Mouse (Mus musculus) CD4-positive, CD25-positive, alpha-beta regulatory T cell, adult 4 months (primary cell): Measurements from ENCODE around the gene Gm11634. TPM values are rescaled to one million over a fixed set of nuclear protein-coding genes. Genes with fewer than 3 reads are reported as not detected.
"Not testable (repeated sequence)": the region's sequence is repeated elsewhere in the genome, so short reads cannot be mapped to it uniquely, and the experiment has no call there.

Experiments
- ATAC-seq: one replicate; pipeline ENCODE4 v1.8.0; 2017
- polyA plus RNA-seq, 2 experiments: library from polyadenylated mRNA; unstranded; fragments of 100-300 nt; shearing (Covaris generic); gene quantifications; one replicate each; pipeline ENCODE4 v1.2.1; 2017

The Gm11634 gene
- polyA plus RNA-seq, 2 experiments from 2014 or later: not detected

DNA sequence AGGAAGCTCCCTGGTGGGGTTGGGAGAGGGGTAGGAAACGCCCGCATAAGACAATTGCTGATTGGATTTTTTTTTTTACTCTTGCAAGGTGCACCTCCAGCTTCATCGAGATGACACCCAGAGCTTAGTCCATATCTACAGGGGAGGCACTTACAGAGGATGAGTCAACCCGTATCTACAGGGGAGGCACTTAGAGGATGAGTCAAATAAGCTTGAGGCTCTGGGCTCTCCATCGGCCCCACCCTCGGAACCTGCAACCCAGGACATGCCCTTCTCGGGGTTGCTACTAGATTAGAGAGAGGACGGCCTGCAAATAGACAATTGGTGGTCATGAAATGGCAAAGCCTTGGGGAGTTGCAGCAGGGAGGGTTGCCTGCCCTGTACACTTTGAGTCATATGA, 17.0 kb upstream of the Gm11634 start:
- no peak for ATAC-seq

GRCm38 (mm10) chr11:101615380-101615779, 16.3 kb upstream of the Gm11634 start:
- ATAC-seq: no peak

DNA sequence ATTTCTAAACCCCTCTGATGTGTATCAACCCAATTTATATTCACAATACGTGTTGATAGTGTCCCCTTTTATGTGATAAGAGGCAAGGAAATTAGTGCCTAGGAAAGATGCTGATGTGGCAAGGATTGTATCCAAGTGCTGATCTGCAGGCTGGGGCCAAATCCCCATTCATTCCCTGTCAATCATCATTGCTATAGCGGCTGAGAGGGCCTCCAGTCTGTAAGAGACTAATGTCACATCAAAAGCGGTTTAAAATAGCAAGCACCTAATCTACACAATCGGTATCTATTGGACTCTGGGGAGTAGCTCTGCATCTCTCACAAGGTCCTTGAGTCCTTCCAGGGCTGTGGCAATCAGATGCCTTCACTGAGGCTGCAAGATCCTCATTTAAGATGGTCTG, 15.1 kb upstream of the Gm11634 start:
- ATAC-seq: no peak

DNA sequence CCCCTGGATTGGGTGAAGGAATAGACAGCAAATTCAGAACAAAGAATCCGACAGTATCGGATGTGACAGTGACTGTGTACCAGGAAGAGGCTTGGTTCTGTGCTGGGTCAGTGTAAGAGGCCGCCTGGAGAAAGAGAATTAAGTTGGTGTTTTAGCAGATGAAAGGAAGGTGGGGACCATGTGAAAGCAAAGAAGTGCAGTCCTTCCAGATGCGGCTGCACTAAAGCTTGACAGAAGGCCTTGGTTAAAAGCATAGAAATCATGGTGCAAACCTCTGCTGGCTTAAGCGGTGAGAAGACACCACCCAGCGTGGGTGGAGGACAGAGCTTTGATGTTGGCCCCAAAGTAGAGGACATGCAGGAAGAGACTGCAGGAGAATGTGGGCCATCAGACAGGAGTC, 14.5 kb upstream of the Gm11634 start:
- no peak for ATAC-seq

DNA sequence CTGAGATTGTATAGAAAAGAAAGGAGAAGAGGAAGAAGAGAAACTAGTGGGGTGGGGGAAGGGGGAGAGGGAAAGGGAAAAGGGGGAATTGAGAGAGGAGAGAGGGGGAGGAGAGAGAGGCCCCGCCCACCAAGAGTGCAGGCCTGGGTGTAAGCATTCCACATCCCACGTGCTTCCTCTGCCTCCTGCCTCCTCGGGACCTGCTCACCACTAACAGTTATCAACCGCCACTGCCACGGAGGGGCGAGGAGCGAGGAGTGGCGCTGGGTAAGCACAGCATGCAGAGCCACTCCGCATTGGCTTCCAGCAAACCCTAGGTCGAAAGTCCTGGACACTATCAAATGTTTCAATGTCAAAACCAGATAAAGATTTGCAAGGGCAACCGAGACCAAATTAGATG, 11.4 kb upstream of the Gm11634 start:
- ATAC-seq: no peak

- ATAC-seq: not testable (repeated sequence)
Measured at GRCm38 (mm10) chr11:101607134-101607533, 8.1 kb upstream of the Gm11634 start.

DNA sequence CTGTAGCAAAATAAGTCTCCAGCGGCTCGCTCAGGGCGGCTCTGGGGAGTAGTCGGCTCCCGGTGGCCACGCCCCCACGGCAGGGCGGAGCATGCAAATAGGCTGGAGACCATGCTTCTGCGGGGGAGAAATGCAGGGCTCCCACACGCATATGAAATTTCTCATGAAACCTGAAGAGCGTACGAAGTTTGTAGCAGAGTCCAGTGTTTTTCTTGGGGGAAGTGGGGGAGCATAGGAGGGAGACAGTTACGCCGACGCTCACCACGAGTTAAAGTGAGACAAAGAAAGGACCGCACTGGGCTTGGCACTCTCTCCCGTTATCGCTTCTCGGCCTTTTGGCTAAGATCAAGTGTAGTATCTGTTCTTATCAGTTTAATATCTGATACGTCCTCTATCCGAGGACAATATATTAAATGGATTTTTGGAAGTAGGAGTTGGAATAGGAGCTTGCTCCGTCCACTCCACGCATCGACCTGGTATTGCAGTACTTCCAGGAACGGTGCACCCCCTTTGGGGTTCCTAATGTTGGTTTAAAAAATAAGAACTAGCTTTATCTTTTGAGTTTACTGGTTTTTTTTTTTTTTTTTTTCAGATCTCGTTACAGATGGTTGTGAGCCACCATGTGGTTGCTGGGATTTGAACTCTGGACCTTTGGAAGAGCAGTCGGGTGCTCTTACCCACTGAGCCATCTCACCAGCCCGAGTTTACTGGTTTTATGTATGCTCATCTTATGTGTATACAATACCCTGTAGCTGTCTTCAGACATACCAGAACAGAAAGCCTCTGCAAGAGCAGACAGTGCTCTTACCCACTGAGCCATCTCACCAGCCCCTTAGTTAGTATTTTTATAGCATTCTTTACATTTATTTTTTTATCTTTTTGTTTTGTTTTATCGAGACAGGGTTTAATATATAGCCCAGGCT, 5.7 kb upstream of the Gm11634 start:
- ATAC-seq: peak; percentile 91

DNA sequence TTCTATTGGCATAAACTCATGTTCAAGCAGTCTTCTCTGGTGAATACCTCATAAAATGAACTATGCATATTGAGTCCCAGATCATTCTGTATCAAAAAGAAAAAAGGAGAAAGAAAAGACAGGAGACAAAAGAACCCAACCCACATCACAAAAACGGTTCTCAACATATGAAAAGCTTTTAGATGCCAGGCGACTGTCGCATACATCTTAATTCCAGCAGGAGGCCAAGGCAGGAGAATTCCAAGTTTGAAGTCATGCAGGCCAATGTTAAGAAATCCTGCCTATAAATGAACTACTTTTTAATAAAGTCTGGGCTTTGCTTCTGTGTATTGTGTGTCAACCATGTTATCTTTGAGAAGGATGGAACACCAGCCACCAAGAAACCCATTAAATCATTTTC, 5.1 kb upstream of the Gm11634 start:
- no peak for ATAC-seq

GRCm38 (mm10) chr11:101602491-101602890, 3.4 kb upstream of the Gm11634 start:
- ATAC-seq: no peak

- no peak for ATAC-seq
Measured at GRCm38 (mm10) chr11:101589989-101590624, 8.9 kb downstream of the Gm11634 start.

- ATAC-seq: peak; percentile 71
Measured at GRCm38 (mm10) chr11:101589444-101589843, 9.6 kb downstream of the Gm11634 start.

DNA sequence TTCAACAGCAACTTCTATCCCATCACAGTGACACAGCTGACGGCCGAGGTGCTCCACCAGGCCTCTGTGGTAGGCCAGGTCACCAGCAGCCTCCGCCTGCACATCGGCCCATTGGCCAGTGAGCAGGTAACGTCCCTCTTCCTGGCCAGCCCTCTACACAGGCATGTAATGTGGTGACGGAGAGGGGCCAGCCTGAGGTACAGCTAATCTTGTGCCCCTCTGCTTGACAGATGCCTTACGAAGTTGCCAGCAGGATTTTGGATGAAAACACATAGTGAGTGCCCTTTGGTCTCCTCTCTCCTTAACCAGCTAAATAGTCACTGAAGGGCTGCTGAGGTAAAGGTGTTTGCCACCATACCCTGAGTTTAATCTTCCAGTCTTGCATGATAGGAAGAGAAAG, 10.2 kb downstream of the Gm11634 start:
- no peak for ATAC-seq

DNA sequence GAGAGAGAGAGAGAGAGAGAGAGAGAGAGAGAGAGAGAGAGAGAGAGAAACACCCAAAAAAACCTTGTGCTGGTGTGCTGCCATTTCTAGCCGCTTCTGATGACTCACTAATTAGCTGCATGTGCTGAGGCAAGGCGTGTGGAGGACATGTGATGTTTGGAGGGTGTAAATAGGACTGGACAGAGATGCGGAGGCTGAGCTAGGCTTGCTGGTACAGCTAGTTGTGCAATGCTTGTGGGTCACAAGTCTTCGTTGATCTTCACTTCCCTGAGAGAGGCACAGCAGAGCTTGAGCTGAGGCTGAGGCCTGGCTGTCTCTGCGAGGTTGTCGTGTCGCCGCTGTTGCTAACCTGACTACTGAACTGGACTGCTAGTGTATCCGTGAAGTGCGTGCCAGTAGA, 11.4 kb downstream of the Gm11634 start:
- ATAC-seq: no peak

GRCm38 (mm10) chr11:101585805-101586204, 13.3 kb downstream of the Gm11634 start:
- ATAC-seq: no peak

DNA sequence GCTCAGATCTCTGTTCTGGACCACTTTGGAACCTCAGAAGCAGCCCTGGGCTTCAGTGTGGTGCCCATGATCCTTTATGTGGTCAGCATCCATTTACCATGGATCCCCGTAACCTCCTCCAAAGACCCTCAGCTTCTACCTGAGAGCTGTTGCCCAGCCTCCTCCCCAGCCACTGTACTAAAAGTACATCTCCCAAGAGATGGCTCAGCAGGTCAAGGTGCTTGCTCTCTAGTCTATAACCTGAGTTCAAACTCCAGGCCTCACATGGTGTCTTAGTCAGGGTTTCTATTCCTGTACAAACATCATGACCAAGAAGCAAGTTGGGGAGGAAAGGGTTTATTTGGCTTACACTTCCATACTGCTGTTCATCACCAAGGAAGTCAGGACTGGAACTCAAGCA, 14.0 kb downstream of the Gm11634 start:
- not testable (repeated sequence) for ATAC-seq

- no peak for ATAC-seq
Measured at GRCm38 (mm10) chr11:101583205-101583604, 15.9 kb downstream of the Gm11634 start.

DNA sequence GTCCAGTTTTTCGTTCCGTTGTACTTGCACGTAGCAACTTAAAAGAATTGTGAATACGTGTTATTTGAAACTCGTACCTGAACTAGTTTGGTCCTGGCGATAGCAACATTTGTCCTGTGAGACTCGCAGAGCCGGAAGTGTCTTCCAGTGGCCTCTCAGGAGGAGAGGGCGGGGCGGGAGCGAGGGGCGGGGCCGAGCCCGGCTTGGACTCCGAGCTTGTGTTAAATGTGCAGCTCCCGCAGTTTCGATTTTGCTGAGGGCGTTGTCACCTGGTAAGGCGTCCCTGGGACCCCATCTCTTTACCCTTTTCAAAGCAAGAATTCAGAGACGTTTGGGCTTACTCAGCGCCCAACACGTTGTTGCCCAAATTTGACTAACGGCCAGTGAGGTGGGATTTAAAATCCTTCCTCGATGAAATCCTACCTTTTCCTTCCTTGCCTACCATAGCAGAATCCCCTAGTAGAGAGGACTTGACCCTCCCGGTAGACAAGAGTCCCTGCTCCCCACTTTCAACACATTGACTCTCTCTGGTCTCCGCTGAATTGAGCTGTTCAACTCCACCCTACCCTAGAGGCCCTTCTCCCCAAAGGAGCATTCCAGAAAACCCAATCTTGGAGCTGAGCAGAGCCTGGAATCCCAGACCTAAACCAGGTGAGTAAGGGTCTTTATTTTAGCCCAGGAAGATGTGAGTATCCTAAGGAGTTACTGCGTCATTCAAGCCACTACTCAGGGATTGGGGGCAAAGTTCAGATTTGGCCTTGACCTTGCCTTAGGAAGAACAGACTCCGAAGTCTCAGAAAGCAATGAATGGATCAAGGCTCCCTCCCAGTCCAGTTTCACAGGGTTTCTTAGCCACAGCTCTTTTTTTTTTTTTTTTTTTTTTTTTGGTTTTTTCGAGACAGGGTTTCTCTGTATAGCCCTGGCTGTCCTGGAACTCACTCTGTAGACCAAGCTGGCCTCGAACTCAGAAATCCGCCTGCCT, 16.7 kb downstream of the Gm11634 start, which contains the start of gene Tmem106a:
Gene Tmem106a, plus strand, starts transcription at position 189 of the 982 bp plus-strand sequence.
- peak; percentile 68 for ATAC-seq

DNA sequence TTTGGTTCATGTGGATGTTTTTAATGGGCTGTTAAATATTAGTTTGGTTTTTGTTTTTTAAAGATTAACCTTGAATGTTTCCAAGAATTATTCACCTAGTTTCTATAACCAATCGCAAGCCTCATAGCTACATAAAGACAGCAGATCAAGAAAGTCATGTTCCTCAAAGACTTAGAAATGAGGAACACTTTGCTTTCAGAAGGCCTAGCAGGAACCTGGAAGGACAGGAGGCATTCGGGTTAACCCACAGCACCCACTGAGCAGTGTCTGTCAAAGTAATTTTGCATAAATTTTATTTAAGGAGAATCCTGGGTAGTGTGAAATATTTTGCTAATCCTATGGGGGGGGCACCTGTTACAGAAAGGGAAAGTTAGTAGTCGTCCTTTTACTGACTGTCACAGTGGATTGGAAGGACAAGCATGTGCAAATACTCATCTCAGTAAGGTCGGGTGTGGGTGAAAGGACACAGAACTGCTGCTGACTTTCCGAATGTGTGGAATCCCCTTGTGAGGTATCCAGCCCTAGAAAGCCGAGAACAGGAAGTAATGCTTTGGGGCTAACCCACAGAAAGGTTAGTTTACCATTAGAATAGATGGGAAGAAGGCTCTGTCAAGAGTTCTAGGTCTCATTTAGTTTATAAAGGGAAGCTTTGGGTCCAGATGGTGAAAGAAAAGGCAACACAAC, 17.8 kb downstream of the Gm11634 start:
- ATAC-seq: no peak

- ATAC-seq: no peak
Measured at GRCm38 (mm10) chr11:101576116-101576515, 22.9 kb downstream of the Gm11634 start.

GRCm38 (mm10) chr11:101568421-101568820, 30.6 kb downstream of the Gm11634 start:
- no peak for ATAC-seq

DNA sequence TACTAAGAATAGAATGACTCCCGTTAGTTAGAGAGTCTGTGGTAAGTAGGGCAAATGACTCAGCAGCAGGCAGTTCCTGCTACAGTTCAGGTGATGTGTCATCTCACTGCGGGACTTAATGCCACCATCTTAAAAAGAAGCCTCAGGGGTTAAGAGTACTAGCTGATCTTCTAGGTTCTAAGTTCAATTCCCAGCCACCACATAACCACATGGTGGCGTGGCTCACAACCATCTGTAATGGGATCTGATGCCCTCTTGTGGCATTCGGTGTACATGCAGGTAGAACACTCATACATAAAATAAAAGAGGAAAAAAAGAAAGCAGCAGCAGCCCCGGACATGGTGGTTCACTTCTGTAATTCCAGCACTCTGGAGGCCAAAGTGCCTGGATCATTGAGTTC, 36.7 kb downstream of the Gm11634 start:
- ATAC-seq: peak; percentile 85

- no peak for ATAC-seq
Measured at GRCm38 (mm10) chr11:101556954-101557353, 42.1 kb downstream of the Gm11634 start.
